Mouse (Mus musculus): ENCODE measurements around the gene Dpt. TPM values are rescaled to one million over a fixed set of nuclear protein-coding genes. Genes with fewer than 3 reads are reported as not detected.

Dpt gene
- polyA plus RNA-seq (2012; fragmentation: generic; extraction: Trizol) = under 1 TPM in 1 of 2 experiments, not detected in 1; 0.45 TPM

GRCm38 (mm10) chr1:164796471-164796870, at the start of gene Dpt:
TSS of gene Dpt (plus strand) at chr1:164796644.

Other genes with a start within 250 kb of the Dpt start
- not detected for gene Xcl1, start 138.9 kb downstream of the Dpt start, polyA plus RNA-seq (2012; fragmentation: generic; extraction: Trizol)

All from C3H10T1/2 (cell line).